In genomic region chr9:23222492-23222840, GRCm38 (mm10) we compare ENCODE assay signal across 8 mouse cellular contexts. TPM values are rescaled to one million over a fixed set of nuclear protein-coding genes. Genes with fewer than 3 reads are reported as not detected.
A peak's percentile ranks its signal among the peaks of the same experiment; 100 is the strongest.
DNase-seq lines count a peak whose midpoint lies in the region; ATAC-seq lines count a peak whose summit lies in the region.

No protein-coding gene starts in this region.

- WGBS in forebrain, embryonic 10.5 days = under 1% methylated on average over 26 of the region's 26 CpGs
- 3% methylated on average over 25 of the region's 26 CpGs for WGBS in hindbrain, embryonic 15.5 days
- WGBS in liver, embryonic 11.5 days = under 1% methylated on average over 24 of the region's 26 CpGs
- WGBS in neural tube, embryonic 11.5 days = 0% methylated on average over 24 of the region's 26 CpGs

- peak; percentile 73 for DNase-seq in embryo, embryonic 11 days
- DNase-seq in embryo, embryonic 10.5 days (ENCODE audit: low spot score) = no peak
- DNase-seq in adrenal gland, adult 8-10 months = peak; percentile 18
- peak; percentile 60 for DNase-seq in forebrain, embryonic 10.5 days (ENCODE audit: extremely low spot score, low spot score)
- peak; percentile 54 for DNase-seq in liver, embryonic 11.5 days (ENCODE audit: low spot score)
- DNase-seq in neural tube, embryonic 11.5 days (ENCODE audit: low spot score) = peak; percentile 73

- peak overlapping the region; percentile 65 for H3K9ac ChIP-seq in hindbrain, embryonic 15.5 days
- H3K9ac ChIP-seq in liver, embryonic 11.5 days (ENCODE audit: low read depth, low read length) = peak overlapping the region; percentile 8; the same call in 1 of the 2 replicates
- H3K9ac ChIP-seq in neural tube, embryonic 11.5 days (ENCODE audit: low read length) = peak overlapping the region; percentile 81

- H3K27me3 ChIP-seq in forebrain, embryonic 10.5 days (ENCODE audit: poor library complexity, severe bottlenecking) = peaks cover 82% of the 10 kb centered on the region
- peaks cover 19% of the 10 kb centered on the region for H3K27me3 ChIP-seq in hindbrain, embryonic 15.5 days
- H3K27me3 ChIP-seq in liver, embryonic 11.5 days (replicated peaks; ENCODE audit: control insufficient read depth, insufficient read depth, low read length) = peaks cover 52% of the 10 kb centered on the region
- H3K27me3 ChIP-seq in neural tube, embryonic 11.5 days (ENCODE audit: control insufficient read depth, insufficient read depth, low read length) = peaks cover 29% of the 10 kb centered on the region

- peak overlapping the region; percentile 87 for H3K4me2 ChIP-seq in hindbrain, embryonic 15.5 days
- H3K4me2 ChIP-seq in liver, embryonic 11.5 days = peak overlapping the region; percentile 84
- peak overlapping the region; percentile 96 for H3K4me2 ChIP-seq in neural tube, embryonic 11.5 days (ENCODE audit: low read depth)

- no peaks in the 10 kb centered on the region for H3K9me3 ChIP-seq in forebrain, embryonic 10.5 days
- no peaks in the 10 kb centered on the region for H3K9me3 ChIP-seq in hindbrain, embryonic 15.5 days
- H3K9me3 ChIP-seq in liver, embryonic 11.5 days (ENCODE audit: control insufficient read depth, low read length) = no peaks in the 10 kb centered on the region
- H3K9me3 ChIP-seq in neural tube, embryonic 11.5 days (ENCODE audit: control insufficient read depth, low read length) = no peaks in the 10 kb centered on the region

- H3K4me1 ChIP-seq in forebrain, embryonic 10.5 days = peaks cover 22% of the 10 kb centered on the region
- H3K4me1 ChIP-seq in hindbrain, embryonic 15.5 days (replicated peaks) = peaks cover 19% of the 10 kb centered on the region
- H3K4me1 ChIP-seq in liver, embryonic 11.5 days (replicated peaks; ENCODE audit: control insufficient read depth, insufficient read depth, low read length) = no peaks in the 10 kb centered on the region
- no peaks in the 10 kb centered on the region for H3K4me1 ChIP-seq in neural tube, embryonic 11.5 days (ENCODE audit: control insufficient read depth, insufficient read depth, low read length)

- H3K4me3 ChIP-seq in forebrain, embryonic 10.5 days = peak overlapping the region; percentile 73
- H3K4me3 ChIP-seq in hindbrain, embryonic 15.5 days = peak overlapping the region; percentile 77
- peak overlapping the region; percentile 61 for H3K4me3 ChIP-seq in liver, embryonic 11.5 days (ENCODE audit: low read depth, low read length)
- peak overlapping the region; percentile 68 for H3K4me3 ChIP-seq in neural tube, embryonic 11.5 days (ENCODE audit: low read depth, low read length)

- peak overlapping the region; percentile 89 for H3K27ac ChIP-seq in forebrain, embryonic 10.5 days
- peak overlapping the region; percentile 88 for H3K27ac ChIP-seq in hindbrain, embryonic 15.5 days (replicated peaks)
- no peak overlapping the region for H3K27ac ChIP-seq in liver, embryonic 11.5 days (ENCODE audit: low read depth, low read length)
- no peak overlapping the region for H3K27ac ChIP-seq in neural tube, embryonic 11.5 days (ENCODE audit: low read depth, low read length)

- ATAC-seq in hindbrain, embryonic 15.5 days (ENCODE audit: low FRiP score, low read depth) = peak; percentile 65
- ATAC-seq in liver, embryonic 11.5 days (replicated peaks; ENCODE audit: low FRiP score) = peak; percentile 58
- ATAC-seq in neural tube, embryonic 11.5 days (ENCODE audit: insufficient read depth, low FRiP score, low TSS enrichment) = peak; percentile 71
- no peak for ATAC-seq in activated CD4-positive, CD25-positive, alpha-beta regulatory T cell, adult 4 months

- H3K36me3 ChIP-seq in forebrain, embryonic 10.5 days (replicated peaks) = no peaks in the 10 kb centered on the region
- no peaks in the 10 kb centered on the region for H3K36me3 ChIP-seq in hindbrain, embryonic 15.5 days
- no peaks in the 10 kb centered on the region for H3K36me3 ChIP-seq in liver, embryonic 11.5 days (ENCODE audit: control insufficient read depth, insufficient read depth, low read length)
- H3K36me3 ChIP-seq in neural tube, embryonic 11.5 days (ENCODE audit: control insufficient read depth, insufficient read depth, low read length) = no peaks in the 10 kb centered on the region

RNA-seq across cellular contexts. Expression of gene Bmper, which starts 0.4 kb away (rescaled TPM):
- total RNA-seq in adrenal gland, adult 8-10 months (2022) = 1 to 10 TPM in 1 of 4 experiments, under 1 TPM in 3; 0.66 to 1.1 (median 0.75) TPM
- polyA plus RNA-seq in forebrain, embryonic 10.5 days (2016; fragmentation: Nextera tagmentation; extraction: Ambion mirVana) = 4.1 and 5.1 TPM in 2 replicates
- 8.3 and 8.6 TPM in 2 replicates for polyA plus RNA-seq in hindbrain, embryonic 15.5 days (2015; fragmentation: Nextera tagmentation; extraction: Ambion mirVana)
- 1.6 and 2.2 TPM in 2 replicates for polyA plus RNA-seq in liver, embryonic 11.5 days (2014; fragmentation: Nextera tagmentation; extraction: Ambion mirVana)
- polyA plus RNA-seq in neural tube, embryonic 11.5 days (2014; fragmentation: Nextera tagmentation; extraction: Ambion mirVana) = 10.5 and 11.2 TPM in 2 replicates
- not detected for polyA plus RNA-seq in activated CD4-positive, CD25-positive, alpha-beta regulatory T cell, adult 4 months (2017; shearing (Covaris generic))

Comparison
In these comparisons a context has a peak if more than half of its experiments do, and no peak if none do; other contexts are left out.
1. H3K27ac ChIP-seq: peak in forebrain, embryonic 10.5 days (single experiment) and hindbrain, embryonic 15.5 days (single experiment); none in liver, embryonic 11.5 days (single experiment) and neural tube, embryonic 11.5 days (single experiment).
2. H3K9ac ChIP-seq: peak in every context shown above with its lines; median percentile 81 in neural tube, embryonic 11.5 days; 65 in hindbrain, embryonic 15.5 days; 8 in liver, embryonic 11.5 days.
3. Peak in every context shown above with its lines, with median percentiles within 50 percentile points of each other: H3K4me3 ChIP-seq and H3K4me2 ChIP-seq.